Mouse (Mus musculus) ovary, adult 18-20 months (tissue): ENCODE measurements around the gene Reep6.
A peak's percentile ranks its signal among the peaks of the same experiment; 100 is the strongest.

Experiments
- DNase-seq: peaks from one replicate; pipeline ENCODE4 v3.0.0; 2022; ENCODE audit warnings: low spot score, mixed read lengths

Reep6 gene

GRCm38 (mm10) chr10:80356001-80356682 is 26.4 kb downstream of the Reep6 start, which contains the start of gene Plk5:
Gene Plk5, plus strand, starts transcription at chr10:80356459.
- DNase-seq: no peak

GRCm38 (mm10) chr10:80356737-80357136 is 27.0 kb downstream of the Reep6 start:
- DNase-seq: no peak

- DNase-seq: no peak
Observed at GRCm38 (mm10) chr10:80357336-80357735, 27.6 kb downstream of the Reep6 start.

- DNase-seq: no peak
Observed at GRCm38 (mm10) chr10:80357994-80358639, 28.4 kb downstream of the Reep6 start.

- DNase-seq: no peak
Observed at GRCm38 (mm10) chr10:80363734-80364133, 34.0 kb downstream of the Reep6 start.

GRCm38 (mm10) chr10:80365736-80366135 is 36.0 kb downstream of the Reep6 start:
- DNase-seq: no peak

GRCm38 (mm10) chr10:80367954-80368353 is 38.2 kb downstream of the Reep6 start:
- DNase-seq: no peak

GRCm38 (mm10) chr10:80368392-80368791 is 38.6 kb downstream of the Reep6 start:
- no peak for DNase-seq

GRCm38 (mm10) chr10:80369995-80370747 is 40.4 kb downstream of the Reep6 start:
- no peak for DNase-seq

GRCm38 (mm10) chr10:80371411-80371966 is 41.7 kb downstream of the Reep6 start:
- DNase-seq: no peak

- DNase-seq: no peak
Observed at GRCm38 (mm10) chr10:80371983-80372382, 42.2 kb downstream of the Reep6 start.

- DNase-seq: no peak
Observed at GRCm38 (mm10) chr10:80372706-80373105, 43.0 kb downstream of the Reep6 start.

GRCm38 (mm10) chr10:80374063-80374462 is 44.3 kb downstream of the Reep6 start:
- DNase-seq: no peak

- peak; percentile 79 for DNase-seq
Observed at GRCm38 (mm10) chr10:80376160-80376559, 46.4 kb downstream of the Reep6 start.

- DNase-seq: no peak
Observed at GRCm38 (mm10) chr10:80377716-80378115, 48.0 kb downstream of the Reep6 start.

GRCm38 (mm10) chr10:80382641-80383365 is 53.0 kb downstream of the Reep6 start:
- DNase-seq: no peak

- DNase-seq: no peak
Observed at GRCm38 (mm10) chr10:80383431-80383830, 53.7 kb downstream of the Reep6 start.

GRCm38 (mm10) chr10:80384115-80384639 is 54.4 kb downstream of the Reep6 start:
- no peak for DNase-seq

- DNase-seq: no peak
Observed at GRCm38 (mm10) chr10:80384709-80385108, 55.0 kb downstream of the Reep6 start.

- no peak for DNase-seq
Observed at GRCm38 (mm10) chr10:80385310-80385709, 55.6 kb downstream of the Reep6 start.
